Mouse (Mus musculus) heart, embryonic 10.5 days (tissue): ENCODE data around the gene Xrcc4. TPM values are rescaled to one million over a fixed set of nuclear protein-coding genes. Genes with fewer than 3 reads are reported as not detected.

Experiments
- DNase-seq: peaks from one replicate; pipeline ENCODE4 v3.0.0-alpha.2; 2017; ENCODE audit warnings: low spot score
- H3K27ac ChIP-seq: fragments of 300-500 bp; sonication (generic); 2 replicates; pipeline ENCODE4 v1.5.1; 2016; ENCODE audit warnings: mild to moderate bottlenecking
- H3K27me3 ChIP-seq: fragments of 300-500 bp; sonication (generic); 2 replicates; pipeline ENCODE4 v1.6.1; 2016; ENCODE audit warnings: mild to moderate bottlenecking; ENCODE audit not compliant: poor library complexity, insufficient read depth, severe bottlenecking
- H3K36me3 ChIP-seq: fragments of 300-500 bp; sonication (generic); 2 replicates; pipeline ENCODE4 v1.6.1; 2016; ENCODE audit warnings: mild to moderate bottlenecking, moderate library complexity
- H3K4me1 ChIP-seq: fragments of 300-500 bp; sonication (generic); 2 replicates; pipeline ENCODE4 v1.6.1; 2016; ENCODE audit warnings: mild to moderate bottlenecking
- H3K4me3 ChIP-seq: fragments of 300-500 bp; sonication (generic); 2 replicates; pipeline ENCODE4 v1.5.1; 2016; ENCODE audit warnings: mild to moderate bottlenecking, moderate library complexity
- H3K9me3 ChIP-seq: fragments of 300-500 bp; sonication (generic); 2 replicates; pipeline ENCODE4 v1.6.1; 2016; ENCODE audit warnings: mild to moderate bottlenecking, moderate library complexity
- WGBS: fragments of 180-500 bp; shearing (Covaris S2); methylation state at CpG from one replicate; pipeline ENCODE4 v1.1.7; 2016; 5-methylcytosine and 5-hydroxymethylcytosine counted together
- polyA plus RNA-seq: library from polyadenylated mRNA; unstranded; fragments of >200 nt; fragmentation: Nextera tagmentation; extraction: Ambion mirVana; gene quantifications from 2 replicates; pipeline ENCODE4 v1.2.1, GENCODE M21; 2016

Gene Xrcc4
- polyA plus RNA-seq, 1 experiment from 2014 or later: 15.4 TPM

DNA sequence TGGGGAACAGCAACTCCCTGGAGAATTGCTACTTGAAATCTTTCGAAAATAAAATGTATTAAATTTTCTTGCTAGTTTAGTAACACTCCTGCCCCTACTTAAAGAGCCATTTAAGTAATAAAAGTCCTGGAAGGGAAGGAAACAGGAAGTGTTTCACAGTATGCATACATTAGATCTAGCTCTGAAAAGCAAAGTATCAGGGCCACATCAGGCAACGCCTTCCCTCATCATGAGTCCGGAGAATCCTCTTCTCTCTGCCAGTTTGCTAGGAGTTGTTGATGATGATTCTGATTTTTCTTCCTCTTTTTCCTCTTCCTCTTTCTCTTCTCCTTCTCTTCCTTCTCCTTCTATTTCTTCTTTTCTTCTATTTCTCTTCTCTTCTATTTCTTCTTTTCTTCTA lies 250.8 kb downstream of the Xrcc4 start:
- 88% methylated on average over 3 of the region's 3 CpGs for WGBS
- Histone ChIP-seq H3K27ac (no peak overlapping the region), H3K9me3 (no peaks in the 10 kb centered on the region), H3K4me1 (no peaks in the 10 kb centered on the region), H3K36me3 (no peaks in the 10 kb centered on the region), H3K4me3 (no peak overlapping the region), H3K27me3 (no peaks in the 10 kb centered on the region)
- no peak for DNase-seq

- Histone ChIP-seq H3K4me1 (no peaks in the 10 kb centered on the region), H3K27me3 (no peaks in the 10 kb centered on the region), H3K36me3 (no peaks in the 10 kb centered on the region), H3K27ac (no peak overlapping the region), H3K9me3 (no peaks in the 10 kb centered on the region), H3K4me3 (no peak overlapping the region)
- WGBS: 85% methylated on average over 3 of the region's 3 CpGs
- DNase-seq: no peak
Observed at GRCm38 (mm10) chr13:89834485-89834884, 254.9 kb downstream of the Xrcc4 start.

GRCm38 (mm10) chr13:89833053-89833670 lies 256.2 kb downstream of the Xrcc4 start:
- H3K4me1 ChIP-seq: no peaks in the 10 kb centered on the region
- H3K4me3 ChIP-seq: no peak overlapping the region
- no peaks in the 10 kb centered on the region for H3K9me3 ChIP-seq
- H3K36me3 ChIP-seq: no peaks in the 10 kb centered on the region
- H3K27ac ChIP-seq: no peak overlapping the region
- no peaks in the 10 kb centered on the region for H3K27me3 ChIP-seq
- WGBS: 54% methylated on average over 2 of the region's 2 CpGs
- no peak for DNase-seq

GRCm38 (mm10) chr13:89828429-89828970 lies 260.9 kb downstream of the Xrcc4 start:
- H3K9me3 ChIP-seq: no peaks in the 10 kb centered on the region
- no peak overlapping the region for H3K27ac ChIP-seq
- H3K4me1 ChIP-seq: no peaks in the 10 kb centered on the region
- no peak for DNase-seq
- no peak overlapping the region for H3K4me3 ChIP-seq
- no peaks in the 10 kb centered on the region for H3K27me3 ChIP-seq
- WGBS: 61% methylated on average over 3 of the region's 3 CpGs
- no peaks in the 10 kb centered on the region for H3K36me3 ChIP-seq

- Histone ChIP-seq H3K36me3 (no peaks in the 10 kb centered on the region), H3K4me3 (no peak overlapping the region), H3K4me1 (no peaks in the 10 kb centered on the region), H3K9me3 (no peaks in the 10 kb centered on the region), H3K27me3 (no peaks in the 10 kb centered on the region), H3K27ac (no peak overlapping the region)
- 77% methylated on average over 2 of the region's 2 CpGs for WGBS
- no peak for DNase-seq
Observed at GRCm38 (mm10) chr13:89827838-89828237, 261.6 kb downstream of the Xrcc4 start.

DNA sequence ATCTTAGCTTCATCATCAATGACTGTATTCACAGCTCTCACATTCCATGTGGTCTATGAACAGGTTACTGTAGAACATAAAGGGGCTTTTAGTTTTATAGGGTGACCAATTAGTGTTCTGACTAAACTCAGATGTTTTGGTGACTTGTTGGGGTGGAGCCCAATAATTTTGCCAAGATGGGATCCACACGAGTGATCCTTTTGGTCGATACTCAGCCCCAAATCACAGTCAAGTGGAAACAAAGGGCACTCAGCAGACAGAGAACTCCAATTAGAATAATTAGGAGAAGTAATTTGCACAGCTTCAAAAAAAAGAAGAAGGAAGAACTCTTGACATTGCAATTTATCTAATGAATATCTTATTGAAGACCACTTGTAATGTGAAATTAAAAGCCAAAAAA lies 274.9 kb downstream of the Xrcc4 start:
- no peak overlapping the region for H3K4me3 ChIP-seq
- H3K9me3 ChIP-seq: no peaks in the 10 kb centered on the region
- 75% methylated on average over 2 of the region's 2 CpGs for WGBS
- H3K4me1 ChIP-seq: no peaks in the 10 kb centered on the region
- no peak overlapping the region for H3K27ac ChIP-seq
- H3K36me3 ChIP-seq: no peaks in the 10 kb centered on the region
- no peaks in the 10 kb centered on the region for H3K27me3 ChIP-seq
- no peak for DNase-seq

GRCm38 (mm10) chr13:89812169-89812568 lies 277.2 kb downstream of the Xrcc4 start:
- Histone ChIP-seq H3K9me3 (no peaks in the 10 kb centered on the region), H3K4me3 (no peak overlapping the region), H3K27me3 (no peaks in the 10 kb centered on the region), H3K27ac (no peak overlapping the region), H3K36me3 (no peaks in the 10 kb centered on the region), H3K4me1 (no peaks in the 10 kb centered on the region)
- 82% methylated on average over 2 of the region's 2 CpGs for WGBS
- DNase-seq: no peak

GRCm38 (mm10) chr13:89809024-89809423 lies 280.4 kb downstream of the Xrcc4 start:
- no peak for DNase-seq
- H3K27me3 ChIP-seq: no peaks in the 10 kb centered on the region
- H3K27ac ChIP-seq: no peak overlapping the region
- no peaks in the 10 kb centered on the region for H3K36me3 ChIP-seq
- H3K9me3 ChIP-seq: no peaks in the 10 kb centered on the region
- no peaks in the 10 kb centered on the region for H3K4me1 ChIP-seq
- no peak overlapping the region for H3K4me3 ChIP-seq

DNA sequence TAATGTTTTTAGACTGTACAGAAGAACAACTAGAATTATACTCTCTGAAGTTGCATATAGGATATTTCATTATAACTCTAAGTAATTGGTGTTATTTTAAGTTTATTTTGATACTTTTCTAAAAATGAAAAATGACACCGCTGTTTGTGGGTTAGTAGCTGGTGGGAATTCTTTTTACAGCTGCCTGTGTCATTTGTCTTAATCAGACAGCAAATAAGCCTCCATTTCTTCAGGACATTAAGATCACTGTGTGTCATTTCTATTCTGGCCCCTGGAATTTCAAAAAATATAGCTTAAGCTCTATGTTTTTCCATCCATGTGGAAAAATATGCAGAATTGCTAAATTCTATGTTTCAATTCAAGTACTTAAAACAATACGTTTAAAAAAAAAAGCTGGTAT lies 287.5 kb downstream of the Xrcc4 start:
- Histone ChIP-seq H3K27me3 (no peaks in the 10 kb centered on the region), H3K4me3 (no peak overlapping the region), H3K36me3 (no peaks in the 10 kb centered on the region), H3K9me3 (no peaks in the 10 kb centered on the region), H3K4me1 (no peaks in the 10 kb centered on the region), H3K27ac (no peak overlapping the region)
- DNase-seq: no peak
- 89% methylated on average over 2 of the region's 2 CpGs for WGBS

- Histone ChIP-seq H3K9me3 (no peaks in the 10 kb centered on the region), H3K4me3 (no peak overlapping the region), H3K27me3 (no peaks in the 10 kb centered on the region), H3K27ac (no peak overlapping the region), H3K4me1 (no peaks in the 10 kb centered on the region), H3K36me3 (no peaks in the 10 kb centered on the region)
- WGBS: 53% methylated on average over 3 of the region's 3 CpGs
- DNase-seq: no peak
Observed at GRCm38 (mm10) chr13:89797721-89798120, 291.7 kb downstream of the Xrcc4 start.

GRCm38 (mm10) chr13:89791475-89791874 lies 297.9 kb downstream of the Xrcc4 start:
- WGBS: 71% methylated on average over 5 of the region's 5 CpGs

DNA sequence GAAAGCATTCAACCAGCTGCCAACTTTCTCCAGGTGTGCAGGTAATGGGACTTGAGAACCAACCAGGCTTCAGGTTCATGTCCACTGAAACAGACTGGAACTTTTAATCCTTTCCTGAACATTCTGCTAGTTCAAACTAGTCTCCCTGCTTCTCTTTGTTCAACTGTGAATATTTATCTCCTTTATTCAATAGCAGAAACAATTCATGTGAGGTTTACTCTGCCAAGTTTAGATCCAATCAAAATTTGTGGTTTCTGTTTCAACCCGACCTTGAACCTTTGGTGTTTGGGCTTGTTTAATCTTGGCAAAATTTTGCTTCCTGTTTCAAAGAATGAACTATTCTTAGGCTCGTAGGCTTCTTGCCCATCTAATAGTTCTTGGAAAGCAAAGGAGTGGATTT lies 306.5 kb downstream of the Xrcc4 start:
- 72% methylated on average over 2 of the region's 2 CpGs for WGBS
- Histone ChIP-seq H3K9me3 (no peaks in the 10 kb centered on the region), H3K27me3 (no peaks in the 10 kb centered on the region), H3K36me3 (no peaks in the 10 kb centered on the region), H3K4me1 (no peaks in the 10 kb centered on the region), H3K4me3 (no peak overlapping the region), H3K27ac (no peak overlapping the region)
- no peak for DNase-seq

More at GRCm38 (mm10) chr13:89791475-89791874, 297.9 kb downstream of the Xrcc4 start:
- H3K4me1 ChIP-seq: no peaks in the 10 kb centered on the region
- H3K9me3 ChIP-seq: no peaks in the 10 kb centered on the region
- H3K36me3 ChIP-seq: no peaks in the 10 kb centered on the region
- H3K27ac ChIP-seq: no peak overlapping the region
- H3K27me3 ChIP-seq: no peaks in the 10 kb centered on the region
- H3K4me3 ChIP-seq: no peak overlapping the region
- no peak for DNase-seq

- Histone ChIP-seq H3K36me3 (no peaks in the 10 kb centered on the region), H3K4me3 (no peak overlapping the region), H3K9me3 (no peaks in the 10 kb centered on the region), H3K27ac (no peak overlapping the region), H3K4me1 (no peaks in the 10 kb centered on the region), H3K27me3 (no peaks in the 10 kb centered on the region)
- no peak for DNase-seq
- whole genome bisulfite sequencing: 62% methylated on average over 3 of the region's 3 CpGs
Observed at GRCm38 (mm10) chr13:89780276-89780675, 309.1 kb downstream of the Xrcc4 start.
